Mouse (Mus musculus) ES-Bruce4 (cell line): ENCODE data around the gene Irf2bp1. TPM values are rescaled to one million over a fixed set of nuclear protein-coding genes. Genes with fewer than 3 reads are reported as not detected.
A peak's percentile ranks its signal among the peaks of the same experiment; 100 is the strongest.

Source experiments
- H3K27ac ChIP-seq: 2 replicates; pipeline ENCODE4 v1.5.1; 2012; ENCODE audit warnings: low read length, inconsistent platforms; ENCODE audit not compliant: insufficient read depth
- H3K27me3 ChIP-seq: 2 replicates; pipeline ENCODE4 v1.6.1; 2012; ENCODE audit warnings: mild to moderate bottlenecking, low read length, inconsistent platforms; ENCODE audit not compliant: control insufficient read depth, poor library complexity, insufficient read depth, severe bottlenecking
- H3K36me3 ChIP-seq: 2 replicates; pipeline ENCODE4 v1.6.1; 2012; ENCODE audit warnings: inconsistent platforms, mild to moderate bottlenecking, low read length, moderate library complexity; ENCODE audit not compliant: control insufficient read depth, poor library complexity, insufficient read depth, severe bottlenecking
- H3K4me1 ChIP-seq: one replicate; pipeline ENCODE4 v1.8.1; 2011; ENCODE audit warnings: low read length; ENCODE audit not compliant: control insufficient read depth, insufficient read depth
- H3K4me3 ChIP-seq: 2 replicates; pipeline ENCODE4 v1.5.1; 2011; ENCODE audit warnings: low read depth, mild to moderate bottlenecking, low read length
- H3K9ac ChIP-seq: 2 replicates; pipeline ENCODE4 v1.6.1; 2012; ENCODE audit warnings: low read depth, mild to moderate bottlenecking, inconsistent platforms; ENCODE audit not compliant: poor library complexity, severe bottlenecking
- H3K9me3 ChIP-seq: replicated peaks from 2 replicates; pipeline ENCODE4 v1.6.1; 2012; ENCODE audit warnings: mild to moderate bottlenecking, low read length, inconsistent platforms; ENCODE audit not compliant: control insufficient read depth, poor library complexity, insufficient read depth, severe bottlenecking
- CTCF ChIP-seq: IDR thresholded peaks from one replicate; pipeline ENCODE4 v1.8.1; 2011; ENCODE audit warnings: low read depth, low read length
- EP300 ChIP-seq: IDR thresholded peaks from 2 replicates; pipeline ENCODE4 v1.6.1; 2011; ENCODE audit warnings: low read depth, low read length; ENCODE audit not compliant: insufficient read depth
- POLR2A ChIP-seq: IDR thresholded peaks from one replicate; pipeline ENCODE4 v1.8.1; 2011; ENCODE audit warnings: low read length; ENCODE audit not compliant: insufficient read depth
- polyA plus RNA-seq: library from polyadenylated mRNA; stranded (reverse); fragments of >200 nt; gene quantifications from 2 replicates; pipeline ENCODE4 v1.2.4, GENCODE M21; 2011; ENCODE audit warnings: low read depth; ENCODE audit not compliant: missing spikeins, insufficient read depth, insufficient read length

Gene Irf2bp1
- polyA plus RNA-seq, 1 experiment, result 16.2 TPM

DNA sequence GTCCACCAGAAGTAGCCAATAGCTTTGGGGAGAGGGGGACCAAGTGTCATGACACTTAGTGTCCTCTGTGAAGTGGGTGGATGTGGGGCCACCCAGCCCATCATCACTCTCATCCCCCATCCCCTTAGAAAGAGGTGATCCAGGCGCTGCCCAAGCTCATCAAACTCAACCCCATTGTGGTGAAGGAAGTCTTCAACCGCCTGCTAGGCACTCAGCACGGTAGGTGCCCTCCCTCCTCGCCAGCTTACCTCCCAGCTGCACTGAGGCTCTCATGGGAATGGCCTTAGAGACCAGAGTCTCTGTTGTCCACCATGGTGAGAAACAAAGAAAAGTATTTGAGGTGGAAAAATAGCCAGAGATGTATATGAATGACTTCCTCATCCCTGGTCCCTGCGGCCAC lies 45.4 kb downstream of the Irf2bp1 start:
- TF ChIP-seq CTCF (no peak), POLR2A (no peak), EP300 (no peak)
- peaks cover 38% of the 10 kb centered on the region for H3K36me3 ChIP-seq
- H3K9me3 ChIP-seq, result no peaks in the 10 kb centered on the region
- H3K9ac ChIP-seq, result no peak overlapping the region
- H3K27ac ChIP-seq, result no peak overlapping the region
- no peaks in the 10 kb centered on the region for H3K27me3 ChIP-seq
- no peaks in the 10 kb centered on the region for H3K4me1 ChIP-seq
- H3K4me3 ChIP-seq, result no peak overlapping the region

- H3K9ac ChIP-seq, result no peak overlapping the region
- no peak for TF ChIP-seq POLR2A
- TF ChIP-seq EP300, result no peak
- no peak for TF ChIP-seq CTCF
- no peak overlapping the region for H3K27ac ChIP-seq
- H3K9me3 ChIP-seq, result no peaks in the 10 kb centered on the region
- peaks cover 30% of the 10 kb centered on the region for H3K36me3 ChIP-seq
- H3K27me3 ChIP-seq, result no peaks in the 10 kb centered on the region
- no peaks in the 10 kb centered on the region for H3K4me1 ChIP-seq
- no peak overlapping the region for H3K4me3 ChIP-seq
These were observed 46.3 kb downstream of the Irf2bp1 start for GRCm38 (mm10) chr7:19050172-19050571.

DNA sequence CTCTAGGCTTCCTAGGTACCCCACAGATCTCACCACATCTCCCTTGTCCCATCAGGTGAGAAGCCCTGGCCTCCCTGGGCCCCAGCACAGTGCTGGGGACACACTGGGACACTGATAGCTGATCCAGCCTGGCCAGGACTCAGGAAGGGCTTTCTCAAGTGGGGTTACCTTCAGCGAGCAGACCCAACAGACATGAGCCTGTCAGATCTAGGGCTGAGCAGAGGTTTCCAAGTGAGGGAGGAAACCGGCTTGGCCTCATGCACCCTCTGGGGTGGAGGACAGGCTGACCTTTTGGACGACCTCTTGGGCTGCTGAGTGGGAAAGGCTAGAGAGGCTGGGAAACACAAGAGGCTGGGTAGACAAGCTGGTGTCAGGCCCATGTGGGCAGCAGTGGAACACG lies 47.3 kb downstream of the Irf2bp1 start:
- Histone ChIP-seq H3K4me1 (no peaks in the 10 kb centered on the region), H3K27ac (no peak overlapping the region), H3K27me3 (no peaks in the 10 kb centered on the region), H3K9ac (no peak overlapping the region), H3K4me3 (no peak overlapping the region), H3K36me3 (peaks cover 27% of the 10 kb centered on the region), H3K9me3 (no peaks in the 10 kb centered on the region)
- TF ChIP-seq EP300, result no peak
- TF ChIP-seq CTCF, result no peak
- TF ChIP-seq POLR2A, result no peak

GRCm38 (mm10) chr7:19052345-19053135 lies 48.7 kb downstream of the Irf2bp1 start:
- Histone ChIP-seq H3K27ac (no peak overlapping the region), H3K9me3 (no peaks in the 10 kb centered on the region), H3K4me3 (no peak overlapping the region), H3K36me3 (peaks cover 24% of the 10 kb centered on the region), H3K27me3 (no peaks in the 10 kb centered on the region), H3K4me1 (no peaks in the 10 kb centered on the region), H3K9ac (no peak overlapping the region)
- TF ChIP-seq EP300 (no peak), POLR2A (no peak), CTCF (no peak)

DNA sequence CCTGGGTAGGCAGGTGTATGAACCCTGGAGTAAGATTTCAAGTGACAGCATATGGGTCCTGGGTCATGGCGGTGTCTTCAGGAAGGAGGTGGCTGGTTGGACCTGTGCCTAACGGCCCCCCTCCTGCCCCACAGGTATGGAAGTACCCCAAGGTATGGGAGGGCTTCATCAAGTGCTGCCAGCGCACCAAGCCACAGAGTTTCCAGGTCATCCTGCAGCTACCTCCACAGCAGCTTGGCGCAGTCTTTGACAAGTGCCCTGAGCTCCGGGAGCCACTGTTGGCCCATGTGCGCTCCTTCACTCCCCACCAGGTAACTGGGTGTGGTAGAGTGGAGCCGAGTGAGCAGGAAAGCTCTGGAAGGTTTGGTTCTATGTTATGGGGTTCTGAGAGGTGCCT lies 49.3 kb downstream of the Irf2bp1 start:
- Histone ChIP-seq H3K9me3 (no peaks in the 10 kb centered on the region), H3K4me3 (no peak overlapping the region), H3K36me3 (peaks cover 20% of the 10 kb centered on the region), H3K4me1 (no peaks in the 10 kb centered on the region), H3K27ac (no peak overlapping the region), H3K27me3 (no peaks in the 10 kb centered on the region), H3K9ac (no peak overlapping the region)
- TF ChIP-seq POLR2A (no peak), CTCF (no peak), EP300 (no peak)

DNA sequence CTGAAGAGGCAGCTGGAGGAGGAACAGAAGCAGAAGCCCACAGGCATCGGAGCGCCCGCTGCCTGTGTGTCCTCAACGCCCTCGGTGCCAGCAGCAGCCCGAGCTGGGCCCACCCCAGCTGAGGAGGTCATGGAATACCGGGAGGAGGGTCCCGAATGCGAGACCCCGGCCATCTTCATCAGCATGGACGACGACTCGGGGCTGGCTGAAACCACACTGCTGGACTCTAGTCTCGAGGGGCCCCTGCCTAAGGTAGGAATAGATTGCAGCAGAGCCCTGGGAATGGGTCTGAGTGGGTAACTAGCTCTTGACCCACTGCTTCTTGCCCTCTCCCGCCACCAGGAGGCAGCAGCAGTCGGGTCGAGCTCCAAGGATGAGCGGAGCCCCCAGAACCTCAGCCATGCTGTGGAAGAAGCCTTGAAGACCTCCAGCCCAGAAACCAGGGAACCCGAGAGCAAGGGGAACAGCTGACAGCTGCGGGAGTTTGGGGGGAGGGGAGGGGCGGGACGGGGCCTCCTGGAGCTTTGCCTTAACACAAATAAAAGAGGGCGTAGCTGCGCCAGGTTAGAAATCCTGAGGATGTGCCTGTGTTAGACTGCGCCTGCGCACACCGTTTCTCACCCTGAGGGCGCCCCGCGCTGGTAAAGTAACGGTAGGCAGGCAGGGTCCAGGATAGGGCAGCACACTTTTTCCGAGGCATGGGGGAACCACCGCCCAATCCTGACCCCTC lies 50.4 kb downstream of the Irf2bp1 start, which contains the start of gene Rsph6a:
TSS of gene Rsph6a (plus strand) at position 644 of the 730 bp plus-strand sequence.
- no peak for TF ChIP-seq POLR2A
- TF ChIP-seq CTCF, result peak; percentile 69
- TF ChIP-seq EP300, result no peak
- H3K9me3 ChIP-seq, result no peaks in the 10 kb centered on the region
- 0 out of 2 replicates have a peak within 1 kb of the TSS, but pooled peaks have one; percentile 14 for H3K9ac ChIP-seq
- H3K27ac ChIP-seq, result no peak within 1 kb of the TSS
- peaks cover 13% of the 10 kb centered on the region; the same call in 1 of the 2 replicates for H3K36me3 ChIP-seq
- H3K27me3 ChIP-seq, result no peaks in the 10 kb centered on the region
- no peak within 1 kb of the TSS for H3K4me3 ChIP-seq
- no peaks in the 10 kb centered on the region for H3K4me1 ChIP-seq
